Mouse (Mus musculus) embryo, embryonic 10.5 days (tissue): ENCODE data around the gene Nras.

Experiments used
- DNase-seq: peaks from one replicate; pipeline ENCODE4 v3.0.0-alpha.2; 2015; ENCODE audit warnings: low spot score

Gene Nras

DNA sequence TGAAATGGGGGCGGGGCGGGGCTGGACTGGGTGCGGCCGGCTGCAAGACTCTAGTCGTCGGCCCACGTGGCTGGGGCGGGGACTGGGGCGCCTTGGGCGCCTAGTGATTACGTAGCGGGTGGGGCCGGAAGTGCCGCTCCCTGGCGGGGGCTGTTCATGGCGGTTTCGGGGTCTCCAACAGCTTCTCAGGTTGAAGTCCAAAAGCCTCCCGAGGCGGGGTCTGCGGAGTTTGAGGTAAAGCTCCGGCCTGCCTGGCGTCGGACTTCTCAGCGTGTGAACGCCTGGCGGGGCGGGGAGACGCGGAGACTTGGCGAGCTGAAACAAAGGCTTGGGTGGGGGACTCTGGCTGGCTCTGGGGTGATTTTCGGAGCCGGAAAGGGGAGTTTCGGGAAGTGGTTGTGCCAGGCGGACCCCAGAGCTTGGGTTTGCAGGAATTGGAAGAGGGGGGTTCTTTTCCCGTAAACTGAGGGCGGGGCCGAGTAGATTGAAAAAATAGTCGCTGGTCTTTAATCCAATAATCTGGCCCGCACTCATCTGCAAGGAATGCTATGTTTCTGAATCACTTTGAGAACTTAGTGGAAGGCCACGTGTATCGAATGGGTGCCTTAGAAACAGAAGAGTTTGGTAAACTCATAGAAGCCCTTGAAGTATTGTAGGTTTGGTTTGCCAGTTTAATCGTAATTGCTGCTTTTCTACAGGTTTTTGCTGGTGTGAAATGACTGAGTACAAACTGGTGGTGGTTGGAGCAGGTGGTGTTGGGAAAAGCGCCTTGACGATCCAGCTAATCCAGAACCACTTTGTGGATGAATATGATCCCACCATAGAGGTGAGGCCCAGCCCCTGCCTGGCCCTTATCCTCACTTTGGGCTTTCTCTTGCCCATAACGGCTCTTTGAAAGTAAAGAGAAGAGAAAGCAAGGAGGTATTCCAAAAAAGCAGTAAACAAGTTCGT is at the start of gene Nras:
TSS of gene Nras (plus strand) at position 79 of the 951 bp plus-strand sequence.
- DNase-seq = peak; percentile 97

- DNase-seq = no peak
Observed at GRCm38 (mm10) chr3:103017350-103017749, 40.7 kb upstream of the Nras start.

- no peak for DNase-seq
Observed at GRCm38 (mm10) chr3:103019462-103019861, 38.6 kb upstream of the Nras start.

DNA sequence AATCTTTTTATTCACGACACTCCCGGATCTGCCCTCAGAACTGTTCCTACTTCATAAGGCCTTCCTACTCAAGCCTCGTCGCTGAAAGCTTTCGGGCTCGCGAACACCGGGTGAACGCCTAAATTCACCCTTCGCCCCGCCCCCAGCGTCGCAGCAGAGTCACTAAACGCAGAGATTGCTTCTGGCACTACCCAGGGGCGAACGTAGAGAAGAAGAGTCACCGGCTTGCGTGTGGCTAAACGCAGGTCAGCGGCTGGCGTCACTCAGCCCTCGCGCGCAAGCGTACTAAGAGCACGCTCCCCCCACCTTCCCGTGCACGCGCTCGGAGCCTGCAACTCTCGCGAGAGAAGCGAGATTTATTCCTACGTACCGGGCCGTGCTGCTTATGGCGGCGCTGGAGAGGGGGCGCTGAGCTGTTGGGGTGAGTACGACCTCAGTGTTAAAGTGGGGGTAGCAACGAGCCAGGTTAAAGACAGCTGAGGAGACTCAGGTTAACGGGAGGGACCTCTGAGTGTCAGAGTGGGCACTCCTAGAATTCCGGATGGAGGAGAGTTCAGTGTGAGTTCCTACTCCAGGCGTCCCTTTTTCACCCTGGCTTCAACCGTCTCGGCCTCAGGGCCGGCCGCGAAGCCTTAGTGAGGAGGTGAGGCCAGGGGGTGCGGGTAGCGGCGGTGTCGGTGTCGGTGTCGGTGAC is 37.7 kb upstream of the Nras start, which contains the start of gene Csde1:
TSS of gene Csde1 (plus strand) at position 178 of the 694 bp plus-strand sequence.
- DNase-seq = peak; percentile 99

DNA sequence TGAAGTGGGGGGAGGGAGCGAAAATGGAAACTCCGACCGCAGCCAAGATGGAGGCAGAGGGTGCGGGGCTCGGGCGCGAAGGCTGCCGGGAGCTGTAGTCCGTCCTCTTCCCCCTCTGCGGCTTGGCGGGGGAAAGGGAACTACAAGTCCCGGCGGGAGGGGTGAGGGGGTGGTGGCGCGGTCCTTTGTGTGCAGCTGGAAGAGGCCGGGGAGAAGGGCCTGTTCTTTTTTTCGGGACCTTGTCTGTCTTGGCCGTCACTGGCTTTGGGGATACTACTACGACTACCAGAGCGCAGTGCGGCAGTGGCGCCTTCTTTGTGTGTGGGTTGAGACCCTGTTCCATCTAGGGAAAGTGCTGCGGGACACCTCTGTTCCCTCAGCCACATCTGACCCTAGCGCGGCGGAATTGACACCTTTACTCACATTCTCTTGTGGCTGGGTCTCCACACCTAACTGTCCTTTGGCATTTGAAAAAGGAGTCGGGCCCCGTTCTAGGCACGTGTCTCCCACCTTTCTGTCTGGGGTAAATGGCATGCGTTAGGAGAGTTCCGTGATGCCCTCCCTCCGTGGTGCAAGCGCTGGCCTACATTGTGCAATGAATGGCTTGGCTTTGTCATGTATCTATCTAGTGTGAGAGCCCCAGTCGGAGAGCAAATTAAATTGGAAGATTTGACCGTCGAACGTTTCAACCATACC is 37.0 kb upstream of the Nras start:
- peak; percentile 96 for DNase-seq

- DNase-seq = no peak
Observed at GRCm38 (mm10) chr3:103026174-103026573, 31.9 kb upstream of the Nras start.

- DNase-seq = no peak
Observed at GRCm38 (mm10) chr3:103040285-103040684, 17.8 kb upstream of the Nras start.

DNA sequence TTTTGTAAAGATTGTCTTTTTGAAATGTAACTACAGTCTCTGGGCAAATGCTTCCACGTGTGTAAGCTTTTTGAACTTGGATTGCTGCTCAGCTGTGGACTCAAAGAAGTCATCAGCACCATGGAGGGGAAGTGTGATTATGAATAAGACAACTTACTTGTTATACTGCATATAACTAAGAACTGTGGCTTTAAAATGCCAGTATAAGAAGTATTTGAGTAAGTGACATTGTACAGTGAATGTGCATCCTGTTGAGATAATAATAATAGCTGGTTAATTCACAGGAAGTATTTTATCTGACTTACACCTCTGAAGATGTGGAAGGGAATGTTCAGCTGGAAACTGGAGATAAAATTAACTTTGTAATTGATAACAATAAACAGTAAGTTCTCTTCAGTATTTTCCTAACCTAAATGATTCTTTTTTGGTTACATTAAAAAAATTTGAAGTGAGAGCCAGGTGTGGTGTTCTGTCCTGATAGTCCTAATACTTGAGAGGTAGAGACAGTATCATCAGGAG is 17.2 kb upstream of the Nras start:
- no peak for DNase-seq

- DNase-seq = no peak
Observed at GRCm38 (mm10) chr3:103056016-103056595, 2.0 kb upstream of the Nras start.

DNA sequence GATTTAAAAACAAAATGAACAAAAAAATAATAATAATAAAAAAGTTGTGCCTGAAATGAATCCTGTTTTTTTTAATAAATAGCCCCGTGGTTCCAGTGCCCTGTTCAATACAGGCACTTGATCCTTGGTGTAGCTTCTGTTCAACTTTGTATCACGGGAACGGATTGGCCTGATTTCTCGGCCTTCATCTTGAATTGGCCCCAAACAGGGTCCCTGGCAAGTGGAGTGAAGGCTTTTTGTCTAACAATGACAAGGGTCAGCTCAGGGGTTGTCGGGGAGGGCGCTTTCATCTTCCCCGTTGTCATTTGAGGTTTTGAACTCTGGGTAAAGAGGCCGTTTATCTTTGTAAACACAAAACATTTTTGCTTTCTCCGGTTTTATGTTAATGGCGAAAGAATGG is 333 bp upstream of the Nras start:
- no peak for DNase-seq

- no peak for DNase-seq
Observed at GRCm38 (mm10) chr3:103066927-103067326, 8.8 kb downstream of the Nras start.

GRCm38 (mm10) chr3:103068971-103069370 is 10.9 kb downstream of the Nras start:
- no peak for DNase-seq

GRCm38 (mm10) chr3:103073771-103074170 is 15.7 kb downstream of the Nras start, which contains the start of gene Ampd1:
Ampd1 (plus strand) TSS chr3:103074014.
- DNase-seq = no peak

- DNase-seq = no peak
Observed at GRCm38 (mm10) chr3:103075871-103076270, 17.8 kb downstream of the Nras start.

DNA sequence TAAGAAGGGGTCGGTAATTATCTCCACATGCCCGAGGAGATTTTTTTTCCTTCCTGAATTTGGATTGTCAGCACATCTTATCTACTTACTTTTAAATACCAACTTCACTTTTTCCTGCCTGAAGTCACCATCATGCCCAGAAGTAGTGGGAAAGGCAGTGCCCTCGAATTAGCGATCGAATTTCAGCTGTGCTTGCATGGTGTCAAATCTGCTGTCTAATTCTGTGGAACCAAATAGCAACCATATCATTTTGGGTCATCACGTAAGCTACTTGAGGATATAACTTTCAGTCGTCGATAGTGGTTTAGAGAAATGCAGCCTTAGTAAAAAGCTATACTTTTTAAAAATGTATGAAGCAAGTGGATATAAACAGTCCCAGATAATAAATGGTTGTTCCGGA is 18.4 kb downstream of the Nras start:
- no peak for DNase-seq

DNA sequence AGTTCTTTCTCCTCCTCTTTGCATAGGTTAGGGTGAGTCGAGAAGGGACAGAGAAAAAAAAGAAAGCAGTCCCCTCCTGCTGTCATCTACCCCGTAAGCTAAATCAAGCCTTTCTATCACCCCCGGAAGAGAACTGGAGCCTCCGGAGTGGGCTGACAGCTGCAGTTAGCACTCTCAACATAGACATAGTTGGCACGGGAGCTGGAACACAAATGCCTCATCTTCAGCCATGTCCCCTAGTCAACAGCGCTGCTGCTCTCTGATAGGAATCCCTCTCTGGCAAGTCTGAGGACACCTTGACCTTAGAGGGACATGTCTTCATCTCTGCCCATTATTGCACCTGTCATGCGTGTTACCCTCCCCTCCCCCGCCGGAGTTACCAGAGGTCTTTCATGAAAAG is 21.2 kb downstream of the Nras start:
- no peak for DNase-seq

DNA sequence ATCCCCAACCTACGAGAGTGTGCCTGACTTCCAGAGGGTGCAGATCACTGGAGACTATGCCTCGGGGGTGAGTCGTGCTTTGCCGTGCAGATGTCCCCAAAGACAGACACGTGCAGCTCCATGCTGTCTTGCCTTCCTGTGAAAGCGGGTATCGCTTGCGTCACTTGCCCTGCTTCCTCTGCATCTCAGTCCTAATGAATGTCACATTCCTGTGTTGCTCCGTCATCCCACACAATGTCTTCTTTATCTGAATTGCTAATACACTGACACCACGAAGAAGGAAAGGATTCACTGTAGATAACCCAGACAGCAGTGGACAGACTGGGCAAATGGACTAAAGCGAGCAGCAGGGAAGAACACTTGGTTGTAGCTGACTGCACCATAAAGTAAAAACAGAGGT is 23.0 kb downstream of the Nras start:
- DNase-seq = no peak

- DNase-seq = no peak
Observed at GRCm38 (mm10) chr3:103081861-103082453, 23.9 kb downstream of the Nras start.

GRCm38 (mm10) chr3:103082761-103083160 is 24.7 kb downstream of the Nras start:
- no peak for DNase-seq

- no peak for DNase-seq
Observed at GRCm38 (mm10) chr3:103085986-103086385, 27.9 kb downstream of the Nras start.

DNA sequence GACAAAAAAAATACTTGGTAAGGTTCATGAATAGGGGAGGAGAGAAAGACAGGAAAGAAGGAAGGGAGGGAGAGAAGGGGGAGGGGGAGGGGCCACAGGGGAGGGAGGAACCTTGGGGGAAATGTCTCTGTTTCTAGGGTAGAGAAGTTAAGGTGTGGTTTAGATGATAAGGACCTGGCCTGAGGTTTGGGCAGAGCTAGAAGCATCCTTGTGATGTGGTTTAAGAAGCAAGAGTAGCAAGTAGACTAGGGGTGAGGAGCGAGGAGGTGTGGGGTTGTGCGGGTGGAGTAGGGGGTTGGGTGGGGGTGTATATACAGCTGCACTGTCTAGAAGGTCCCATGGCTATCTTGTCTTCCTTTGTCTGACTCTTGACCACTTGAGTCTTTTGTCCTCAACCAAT is 33.7 kb downstream of the Nras start:
- DNase-seq = no peak
